Mouse (Mus musculus): Measurements from ENCODE around the gene Olfr1392.

The Olfr1392 gene

DNA sequence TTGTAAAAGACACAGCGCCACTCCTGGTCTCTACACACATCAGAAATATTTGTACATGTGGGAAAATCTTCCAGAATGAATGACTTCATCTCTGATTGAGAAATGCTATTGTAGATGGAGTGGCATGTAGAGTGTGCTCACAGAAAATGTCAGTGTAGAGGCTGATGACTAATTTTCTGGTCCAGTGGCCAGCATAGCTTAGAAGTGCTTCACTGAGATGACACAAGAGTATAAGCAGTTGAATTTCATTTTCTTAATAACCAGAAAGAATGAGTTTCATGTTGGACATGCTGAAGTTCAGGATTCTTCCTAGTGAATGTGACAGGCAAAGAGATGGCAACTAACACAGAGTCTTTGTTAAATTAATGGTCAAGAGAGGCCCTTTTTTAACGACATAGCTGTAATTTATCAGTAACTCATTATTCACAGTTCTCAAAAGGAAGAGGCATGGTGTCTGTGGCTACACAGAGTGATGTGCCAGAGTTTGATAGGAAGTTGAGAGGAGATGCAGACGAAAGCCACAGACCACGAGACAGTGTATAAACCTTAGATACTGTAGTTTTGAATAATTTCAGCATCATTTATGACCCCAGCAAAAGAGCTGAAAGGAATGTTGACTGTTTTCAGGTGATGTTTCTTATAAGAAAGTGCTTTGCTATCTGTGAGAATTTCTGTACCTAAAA lies 52.2 kb downstream of the Olfr1392 start:
- Histone ChIP-seq H3K27me3 (ENCODE audit: insufficient read depth, low read length) (no peaks in the 10 kb centered on the region), H3K4me3 (replicated peaks; ENCODE audit: low read length) (no peak overlapping the region), H3K4me1 (replicated peaks; ENCODE audit: low read depth, low read length) (no peaks in the 10 kb centered on the region), H3K36me3 (ENCODE audit: insufficient read depth, low read length) (no peaks in the 10 kb centered on the region), H3K9me3 (ENCODE audit: low read length) (no peaks in the 10 kb centered on the region)
- TF ChIP-seq CTCF (conservative IDR thresholded peaks at IDR 0.05; ENCODE audit: low read length) (no peak), POU5F1 (IDR thresholded peaks at IDR 0.05; ENCODE audit: borderline replicate concordance, low read length) (no peak)

Data from E14TG2a.4 (cell line).